In the genomic region with DNA sequence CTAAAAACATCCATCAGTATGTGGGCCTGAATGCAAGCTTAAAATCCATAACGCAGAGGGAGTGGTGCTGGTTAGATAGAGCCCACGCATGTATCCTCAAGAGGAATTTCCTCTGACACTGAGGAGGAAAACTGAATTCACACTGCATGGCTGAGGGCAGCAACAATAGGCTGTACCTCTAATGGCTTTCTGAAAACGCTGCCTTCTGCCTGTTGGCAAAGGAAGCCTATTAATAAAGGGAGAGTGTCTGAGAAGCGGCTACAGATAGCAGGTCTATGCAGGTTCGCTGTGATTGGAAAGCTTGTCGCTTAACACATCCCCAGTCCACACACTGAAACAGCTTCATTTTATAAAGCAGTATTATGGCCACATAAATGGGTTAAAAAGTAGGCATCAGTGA, we compare ENCODE assay signal across 17 mouse cellular contexts. TPM values are rescaled to one million over a fixed set of nuclear protein-coding genes. Genes with fewer than 3 reads are reported as not detected.
"Had no signal": no experiment of that assay in that cellular context is flagged by ENCODE, and none has a peak within 500 bp of the region (broad histone marks: within the 10 kb centered on the region; RNA-seq: fewer than 3 reads in every experiment).

No protein-coding gene starts in this region.

- H3K27me3 ChIP-seq: limb, embryonic 12.5 days; liver, embryonic 13.5 days; lung, embryonic 15.5 days; megakaryocyte, embryonic 14.5 days; neural tube, embryonic 12.5 days; stomach, embryonic 15.5 days had no signal

- H3K4me1 ChIP-seq: limb, embryonic 12.5 days; liver, embryonic 13.5 days; lung, embryonic 15.5 days; megakaryocyte, embryonic 14.5 days; neural tube, embryonic 12.5 days; stomach, embryonic 15.5 days had no signal

- H3K36me3 ChIP-seq: limb, embryonic 12.5 days; liver, embryonic 13.5 days; lung, embryonic 15.5 days; neural tube, embryonic 12.5 days; stomach, embryonic 15.5 days had no signal

- H3K9me3 ChIP-seq: limb, embryonic 12.5 days; liver, embryonic 13.5 days; lung, embryonic 15.5 days; megakaryocyte, embryonic 14.5 days; neural tube, embryonic 12.5 days; stomach, embryonic 15.5 days had no signal

- H3K4me3 ChIP-seq: layer of hippocampus, adult 2 months; limb, embryonic 12.5 days; liver, embryonic 13.5 days; lung, embryonic 15.5 days; megakaryocyte, embryonic 14.5 days; neural tube, embryonic 12.5 days; stomach, embryonic 15.5 days had no signal

- ATAC-seq: liver, postnatal 0 days had no signal

- H3K4me2 ChIP-seq: limb, embryonic 12.5 days; liver, embryonic 13.5 days; lung, embryonic 15.5 days; neural tube, embryonic 12.5 days; stomach, embryonic 15.5 days had no signal

- H3K27ac ChIP-seq: layer of hippocampus, adult 2 months; limb, embryonic 12.5 days; liver, embryonic 13.5 days; lung, embryonic 15.5 days; macrophage; neural tube, embryonic 12.5 days; stomach, embryonic 15.5 days had no signal

- H3K9ac ChIP-seq: limb, embryonic 12.5 days; liver, embryonic 13.5 days; liver, postnatal 0 days; lung, embryonic 15.5 days; neural tube, embryonic 12.5 days; stomach, embryonic 15.5 days had no signal

- DNase-seq: kidney, postnatal 10 days; kidney, postnatal 4 days; liver; liver, embryonic 13.5 days; liver, postnatal 0 days; lung, postnatal 14 days; right cerebral cortex, postnatal 14 days; thymus, adult 2 months; thymus, postnatal 25 days had no signal

RNA-seq across cellular contexts. Expression of gene Lrrtm1, which starts 48.9 kb away (rescaled TPM):
- polyA plus RNA-seq: liver, postnatal 0 days; macrophage; spleen, adult 2 months had no signal
